Mouse (Mus musculus): Measurements from ENCODE around the gene Tenm4.

- TF ChIP-seq E2F4 (IDR thresholded peaks at IDR 0.05; ENCODE audit: borderline replicate concordance, low read depth, low read length) (0 out of 2 replicates have a peak, but pooled peaks have one; percentile 39), CTCF (IDR thresholded peaks at IDR 0.05 in 2 of 3, conservative IDR thresholded peaks at IDR 0.05 in 1 of 3; ENCODE audit: control insufficient read depth in 1 of 3, insufficient read depth in 1 of 3, low read depth in 2 of 3, low read length in 3 of 3, poor library complexity in 1 of 3, severe bottlenecking in 1 of 3) (no peak), POLR2AphosphoS5 (IDR thresholded peaks at IDR 0.05; ENCODE audit: borderline replicate concordance, low read depth, low read length) (no peak), MYC (IDR thresholded peaks at IDR 0.05; ENCODE audit: low read depth, low read length) (peak; percentile 76), HCFC1 (IDR thresholded peaks at IDR 0.05; ENCODE audit: low read depth, low read length) (peak; percentile 58), TAL1 (IDR thresholded peaks at IDR 0.05; ENCODE audit: low read length) (peak; percentile 74), EP300 (IDR thresholded peaks at IDR 0.05; ENCODE audit: low read depth in 1 of 2, low read length in 2 of 2) (peak; percentile 92), TCF12 (IDR thresholded peaks at IDR 0.05; ENCODE audit: low read depth, low read length) (peak; percentile 94), GABPA (IDR thresholded peaks at IDR 0.05; ENCODE audit: low read depth, low read length) (0 out of 2 replicates have a peak, but pooled peaks have one; percentile 35), ZC3H11A (IDR thresholded peaks at IDR 0.05; ENCODE audit: low read depth, low read length) (no peak)
These were observed 530.2 kb downstream of the Tenm4 start for GRCm38 (mm10) chr7:96701097-96701845.
